Mouse (Mus musculus) brain, embryonic 14.5 days (tissue): ENCODE data around the gene E2f6.

Experiments
- CTCF ChIP-seq: fragments of 200-500 bp; IDR thresholded peaks from 2 replicates; pipeline ENCODE4 v1.5.1; 2012; ENCODE audit warnings: inconsistent platforms, mild to moderate bottlenecking, moderate library complexity, borderline replicate concordance; ENCODE audit not compliant: insufficient read depth, insufficient read length; ENCODE audit errors: extremely low read depth
- POLR2A ChIP-seq: fragments of 200-500 bp; IDR thresholded peaks from 2 replicates; pipeline ENCODE4 v1.6.1; 2012; ENCODE audit warnings: mild to moderate bottlenecking, inconsistent platforms, borderline replicate concordance; ENCODE audit not compliant: poor library complexity, insufficient read depth, insufficient read length, severe bottlenecking; ENCODE audit errors: extremely low read depth

DNA sequence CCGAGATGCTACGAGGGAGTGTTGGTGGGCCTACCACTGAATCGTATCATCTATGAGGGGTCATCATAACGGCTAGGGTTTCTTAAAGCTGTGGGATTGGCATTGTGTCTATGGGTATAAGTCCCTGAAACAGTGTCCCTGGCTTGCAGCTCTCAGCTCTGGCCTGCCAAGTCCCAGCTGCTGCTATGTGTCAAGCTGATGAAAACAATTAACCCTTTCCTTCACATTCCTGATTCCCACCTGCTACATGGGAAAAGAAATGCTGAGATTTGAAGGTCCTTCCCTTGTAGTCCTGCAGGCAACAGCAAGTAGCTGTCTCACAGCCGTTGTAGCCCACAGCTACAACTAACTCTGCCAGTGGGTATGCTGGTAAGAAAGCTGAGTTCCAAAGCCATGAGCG is 75.6 kb downstream of the E2f6 start:
- TF ChIP-seq CTCF = no peak
- no peak for TF ChIP-seq POLR2A
